Mouse (Mus musculus): ENCODE measurements around the gene Osbpl8. TPM values are rescaled to one million over a fixed set of nuclear protein-coding genes. Genes with fewer than 3 reads are reported as not detected.
A peak's percentile ranks its signal among the peaks of the same experiment; 100 is the strongest.

Gene Osbpl8
- total and polyA plus RNA-seq, 3 experiments: 8.4 to 517 (median 69.9) TPM

- no peak for ATAC-seq (ENCODE audit: extremely low read depth, insufficient number of reproducible peaks, low FRiP score, poor library complexity, severe bottlenecking)
- no peak for DNase-seq (ENCODE audit: low spot score)
- no peak for TF ChIP-seq GATA1 (IDR thresholded peaks at IDR 0.05; ENCODE audit: borderline replicate concordance, low read length)
- no peak for TF ChIP-seq POLR2AphosphoS5 (IDR thresholded peaks at IDR 0.05; ENCODE audit: insufficient replicate concordance, low read depth, low read length)
- TF ChIP-seq CTCF (IDR thresholded peaks at IDR 0.05; ENCODE audit: low read depth, low read length): no peak
- no peak for TF ChIP-seq TAL1 (conservative IDR thresholded peaks at IDR 0.05; ENCODE audit: low read depth, low read length)
- Histone ChIP-seq H3K36me3 (replicated peaks) (no peaks in the 10 kb centered on the region), H3K4me3 (ENCODE audit: low read depth, low read length) (no peak overlapping the region), H3K9me3 (replicated peaks) (no peaks in the 10 kb centered on the region), H3K27me3 (ENCODE audit: insufficient read depth, low read length) (no peaks in the 10 kb centered on the region), H3K4me1 (ENCODE audit: insufficient read depth, low read depth, low read length) (peaks cover 7% of the 10 kb centered on the region)
Observed at GRCm38 (mm10) chr10:111139881-111140280, 24.7 kb upstream of the Osbpl8 start.

GRCm38 (mm10) chr10:111144371-111144959 is 20.1 kb upstream of the Osbpl8 start:
- ATAC-seq (ENCODE audit: extremely low read depth, insufficient number of reproducible peaks, low FRiP score, poor library complexity, severe bottlenecking) (no peak), DNase-seq (ENCODE audit: low spot score) (no peak)
- TF ChIP-seq GATA2 (IDR thresholded peaks at IDR 0.05; ENCODE audit: borderline replicate concordance, low read depth, low read length) (no peak), TAL1 (conservative IDR thresholded peaks at IDR 0.05; ENCODE audit: low read depth, low read length) (no peak), POLR2AphosphoS5 (IDR thresholded peaks at IDR 0.05; ENCODE audit: insufficient replicate concordance, low read depth, low read length) (no peak), CTCF (IDR thresholded peaks at IDR 0.05; ENCODE audit: low read depth, low read length) (no peak), GATA1 (IDR thresholded peaks at IDR 0.05; ENCODE audit: borderline replicate concordance, low read length) (no peak)
- H3K27me3 ChIP-seq (ENCODE audit: insufficient read depth, low read length): no peaks in the 10 kb centered on the region
- H3K9me3 ChIP-seq (replicated peaks): no peaks in the 10 kb centered on the region
- no peaks in the 10 kb centered on the region for H3K36me3 ChIP-seq (replicated peaks)
- H3K4me1 ChIP-seq (ENCODE audit: insufficient read depth, low read depth, low read length): peaks cover 2% of the 10 kb centered on the region; the same call in 1 of the 2 replicates
- H3K4me3 ChIP-seq (ENCODE audit: low read depth, low read length): no peak overlapping the region

GRCm38 (mm10) chr10:111149761-111150160 is 14.8 kb upstream of the Osbpl8 start:
- Histone ChIP-seq H3K27me3 (ENCODE audit: insufficient read depth, low read length) (no peaks in the 10 kb centered on the region), H3K36me3 (replicated peaks) (no peaks in the 10 kb centered on the region), H3K4me1 (ENCODE audit: insufficient read depth, low read depth, low read length) (peaks cover 4% of the 10 kb centered on the region), H3K4me3 (ENCODE audit: low read depth, low read length) (no peak overlapping the region), H3K9me3 (replicated peaks) (no peaks in the 10 kb centered on the region)
- no peak for TF ChIP-seq TAL1 (conservative IDR thresholded peaks at IDR 0.05; ENCODE audit: low read depth, low read length)
- no peak for TF ChIP-seq CTCF (IDR thresholded peaks at IDR 0.05; ENCODE audit: low read depth, low read length)
- TF ChIP-seq GATA1 (IDR thresholded peaks at IDR 0.05; ENCODE audit: borderline replicate concordance, low read length): no peak
- no peak for TF ChIP-seq POLR2AphosphoS5 (IDR thresholded peaks at IDR 0.05; ENCODE audit: insufficient replicate concordance, low read depth, low read length)
- TF ChIP-seq GATA2 (IDR thresholded peaks at IDR 0.05; ENCODE audit: borderline replicate concordance, low read depth, low read length): no peak
- ATAC-seq (ENCODE audit: extremely low read depth, insufficient number of reproducible peaks, low FRiP score, poor library complexity, severe bottlenecking) (no peak), DNase-seq (ENCODE audit: low spot score) (no peak)

GRCm38 (mm10) chr10:111155065-111155464 is 9.5 kb upstream of the Osbpl8 start:
- H3K4me1 ChIP-seq (ENCODE audit: insufficient read depth, low read depth, low read length): peaks cover 24% of the 10 kb centered on the region
- no peaks in the 10 kb centered on the region for H3K36me3 ChIP-seq (replicated peaks)
- H3K4me3 ChIP-seq (ENCODE audit: low read depth, low read length): no peak overlapping the region
- ATAC-seq (ENCODE audit: extremely low read depth, insufficient number of reproducible peaks, low FRiP score, poor library complexity, severe bottlenecking) (no peak), DNase-seq (ENCODE audit: low spot score) (no peak)
- no peak for TF ChIP-seq GATA2 (IDR thresholded peaks at IDR 0.05; ENCODE audit: borderline replicate concordance, low read depth, low read length)
- no peak for TF ChIP-seq CTCF (IDR thresholded peaks at IDR 0.05; ENCODE audit: low read depth, low read length)
- TF ChIP-seq POLR2AphosphoS5 (IDR thresholded peaks at IDR 0.05; ENCODE audit: insufficient replicate concordance, low read depth, low read length): no peak
- TF ChIP-seq TAL1 (conservative IDR thresholded peaks at IDR 0.05; ENCODE audit: low read depth, low read length): no peak
- TF ChIP-seq GATA1 (IDR thresholded peaks at IDR 0.05; ENCODE audit: borderline replicate concordance, low read length): no peak
- no peaks in the 10 kb centered on the region for H3K27me3 ChIP-seq (ENCODE audit: insufficient read depth, low read length)
- H3K9me3 ChIP-seq (replicated peaks): no peaks in the 10 kb centered on the region

- Histone ChIP-seq H3K27me3 (ENCODE audit: insufficient read depth, low read length) (no peaks in the 10 kb centered on the region), H3K4me3 (ENCODE audit: low read depth, low read length) (no peak overlapping the region), H3K36me3 (replicated peaks) (no peaks in the 10 kb centered on the region), H3K9me3 (replicated peaks) (no peaks in the 10 kb centered on the region), H3K4me1 (ENCODE audit: insufficient read depth, low read depth, low read length) (peaks cover 28% of the 10 kb centered on the region)
- ATAC-seq (ENCODE audit: extremely low read depth, insufficient number of reproducible peaks, low FRiP score, poor library complexity, severe bottlenecking): peak; percentile 49; the same call in 1 of the 2 replicates
- DNase-seq (ENCODE audit: low spot score): no peak
- TF ChIP-seq CTCF (IDR thresholded peaks at IDR 0.05; ENCODE audit: low read depth, low read length): no peak
- TF ChIP-seq GATA2 (IDR thresholded peaks at IDR 0.05; ENCODE audit: borderline replicate concordance, low read depth, low read length): no peak
- TF ChIP-seq TAL1 (conservative IDR thresholded peaks at IDR 0.05; ENCODE audit: low read depth, low read length): no peak
Observed at GRCm38 (mm10) chr10:111155571-111155970, 9.0 kb upstream of the Osbpl8 start.

GRCm38 (mm10) chr10:111156394-111157190 is 8.0 kb upstream of the Osbpl8 start:
- Histone ChIP-seq H3K36me3 (replicated peaks) (no peaks in the 10 kb centered on the region), H3K9me3 (replicated peaks) (no peaks in the 10 kb centered on the region), H3K4me3 (ENCODE audit: low read depth, low read length) (no peak overlapping the region), H3K4me1 (ENCODE audit: insufficient read depth, low read depth, low read length) (peaks cover 32% of the 10 kb centered on the region), H3K27me3 (ENCODE audit: insufficient read depth, low read length) (no peaks in the 10 kb centered on the region)
- no peak for ATAC-seq (ENCODE audit: extremely low read depth, insufficient number of reproducible peaks, low FRiP score, poor library complexity, severe bottlenecking)
- TF ChIP-seq GATA1 (IDR thresholded peaks at IDR 0.05; ENCODE audit: borderline replicate concordance, low read length) (no peak), TAL1 (conservative IDR thresholded peaks at IDR 0.05; ENCODE audit: low read depth, low read length) (no peak), CTCF (IDR thresholded peaks at IDR 0.05; ENCODE audit: low read depth, low read length) (no peak), POLR2AphosphoS5 (IDR thresholded peaks at IDR 0.05; ENCODE audit: insufficient replicate concordance, low read depth, low read length) (no peak), GATA2 (IDR thresholded peaks at IDR 0.05; ENCODE audit: borderline replicate concordance, low read depth, low read length) (no peak)
- no peak for DNase-seq (ENCODE audit: low spot score)

Measured in G1E (cell line).